8 mouse cellular contexts compared by ENCODE assay signal in the genomic region with DNA sequence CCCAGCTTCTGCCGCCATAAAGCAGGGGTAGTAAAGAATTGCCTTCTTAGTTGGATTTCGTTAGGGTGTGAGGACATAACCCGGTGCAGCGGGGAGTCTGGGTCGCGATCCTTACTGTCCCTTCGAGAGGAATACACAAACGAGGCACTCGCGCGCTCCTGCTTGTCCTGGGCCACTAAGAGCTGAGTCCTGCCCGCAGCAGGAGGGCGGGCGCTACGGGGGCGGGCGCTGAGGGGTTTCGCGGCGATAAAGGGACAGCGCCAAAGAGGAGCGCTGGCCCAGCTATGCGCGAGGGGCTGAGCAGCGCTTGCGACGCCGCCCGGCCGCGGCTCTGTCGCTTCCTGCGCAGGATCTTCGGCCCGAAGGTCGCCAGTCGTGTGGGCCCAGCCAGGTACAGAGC. TPM values are rescaled to one million over a fixed set of nuclear protein-coding genes. Genes with fewer than 3 reads are reported as not detected.
A peak's percentile ranks its signal among the peaks of the same experiment; 100 is the strongest.
DNase-seq lines count a peak whose midpoint lies in the region; ATAC-seq and TF ChIP-seq lines count a peak whose summit lies in the region.

No protein-coding gene starts in this region.

- 0 out of 2 replicates have a peak, but pooled peaks cover 4% of the 10 kb centered on the region for H3K9me3 ChIP-seq in forebrain, postnatal 0 days (ENCODE audit: low read length)
- no peaks in the 10 kb centered on the region for H3K9me3 ChIP-seq in liver, embryonic 16.5 days (replicated peaks; ENCODE audit: control insufficient read depth, low read length)
- no peaks in the 10 kb centered on the region for H3K9me3 ChIP-seq in neural tube, embryonic 13.5 days

- intact Hi-C loops in left cerebral cortex, postnatal 36 days (cut with DNase I): no loop called here

- ATAC-seq in forebrain, postnatal 0 days: no peak
- no peak for ATAC-seq in liver, embryonic 16.5 days (ENCODE audit: low read depth)
- ATAC-seq in neural tube, embryonic 13.5 days (ENCODE audit: low read depth): no peak

- H3K4me2 ChIP-seq in forebrain, postnatal 0 days (ENCODE audit: low read depth): peak overlapping the region; percentile 49
- peak overlapping the region; percentile 55 for H3K4me2 ChIP-seq in liver, embryonic 16.5 days (ENCODE audit: low read depth, low read length)
- peak overlapping the region; percentile 57 for H3K4me2 ChIP-seq in neural tube, embryonic 13.5 days

- H3K4me1 ChIP-seq in forebrain, postnatal 0 days (ENCODE audit: insufficient read depth): no peaks in the 10 kb centered on the region
- H3K4me1 ChIP-seq in liver, embryonic 16.5 days (ENCODE audit: control insufficient read depth, low read depth, low read length): no peaks in the 10 kb centered on the region
- peaks cover 11% of the 10 kb centered on the region for H3K4me1 ChIP-seq in neural tube, embryonic 13.5 days (replicated peaks)

- 0 out of 2 replicates have a peak overlapping the region, but pooled peaks have one; percentile 31 for H3K9ac ChIP-seq in forebrain, postnatal 0 days
- H3K9ac ChIP-seq in liver, embryonic 16.5 days (ENCODE audit: low read depth, low read length): no peak overlapping the region
- H3K9ac ChIP-seq in neural tube, embryonic 13.5 days: peak overlapping the region; percentile 51; the same call in 1 of the 2 replicates

- no peaks in the 10 kb centered on the region for H3K36me3 ChIP-seq in forebrain, postnatal 0 days (ENCODE audit: insufficient read depth)
- H3K36me3 ChIP-seq in liver, embryonic 16.5 days (ENCODE audit: control insufficient read depth, insufficient read depth): no peaks in the 10 kb centered on the region
- H3K36me3 ChIP-seq in neural tube, embryonic 13.5 days: no peaks in the 10 kb centered on the region

- H3K4me3 ChIP-seq in forebrain, postnatal 0 days (ENCODE audit: low read depth, low read length): peak overlapping the region; percentile 30
- H3K4me3 ChIP-seq in liver, embryonic 16.5 days (ENCODE audit: low read depth, low read length): peak overlapping the region; percentile 40
- peak overlapping the region; percentile 33 for H3K4me3 ChIP-seq in neural tube, embryonic 13.5 days

- no peak overlapping the region for H3K27ac ChIP-seq in forebrain, postnatal 0 days (ENCODE audit: low read depth, low read length)
- H3K27ac ChIP-seq in liver, embryonic 16.5 days (ENCODE audit: low read length): no peak overlapping the region
- no peak overlapping the region for H3K27ac ChIP-seq in neural tube, embryonic 13.5 days (replicated peaks)

- TF ChIP-seq CTCF in forebrain, postnatal 0 days (IDR thresholded peaks at IDR 0.05; ENCODE audit: low read depth): no peak

- peak; percentile 11 for DNase-seq in urinary bladder, postnatal 25 days (ENCODE audit: low spot score)
- no peak for DNase-seq in urinary bladder, postnatal 4 days (ENCODE audit: low spot score in 2 of 2)
- peak; percentile 35 for DNase-seq in forebrain, postnatal 0 days
- DNase-seq in induced T-regulatory cell, adult 2 months (ENCODE audit: low read depth): peak; percentile 23
- DNase-seq in left cerebral cortex, postnatal 36 days (ENCODE audit: low spot score in 2 of 2): no peak
- DNase-seq in layer of hippocampus, adult 11-12 months (ENCODE audit: low spot score): no peak

- WGBS in forebrain, postnatal 0 days: under 1% methylated on average over 37 of the region's 37 CpGs
- 0% methylated on average over 37 of the region's 37 CpGs for WGBS in liver, embryonic 16.5 days (ENCODE audit: insufficient replicate concordance)
- under 1% methylated on average over 34 of the region's 37 CpGs for WGBS in neural tube, embryonic 13.5 days

- H3K27me3 ChIP-seq in forebrain, postnatal 0 days (ENCODE audit: insufficient read depth, low read length): peaks cover 21% of the 10 kb centered on the region
- peaks cover 34% of the 10 kb centered on the region for H3K27me3 ChIP-seq in liver, embryonic 16.5 days (ENCODE audit: control insufficient read depth, insufficient read depth, low read depth, low read length)
- H3K27me3 ChIP-seq in neural tube, embryonic 13.5 days: peaks cover 71% of the 10 kb centered on the region

RNA-seq across cellular contexts. Expression of gene Nos2, which starts 4.3 kb away (rescaled TPM):
- total RNA-seq in forebrain, postnatal 0 days (2014; rRNA removed): 0.24 and 0.62 TPM in 2 replicates
- polyA plus RNA-seq in forebrain, postnatal 0 days (2015; fragmentation: Nextera tagmentation; extraction: Ambion mirVana): 0.34 and 0.51 TPM in 2 replicates
- 0.02 and 0.06 TPM in 2 replicates for polyA plus RNA-seq in liver, embryonic 16.5 days (2015; fragmentation: Nextera tagmentation; extraction: Ambion mirVana)
- 1.1 TPM in 2 replicates for polyA plus RNA-seq in neural tube, embryonic 13.5 days (2015; fragmentation: Nextera tagmentation; extraction: Ambion mirVana)
- under 1 TPM; 0.18 to 0.20 TPM for total RNA-seq in left cerebral cortex, postnatal 36 days (2021)

RNA-seq across cellular contexts. Expression of gene Lgals9, which starts 59.8 kb away (rescaled TPM):
- 8.6 and 13.9 TPM in 2 replicates for total RNA-seq in forebrain, postnatal 0 days (2014; rRNA removed)
- 20.5 and 21.7 TPM in 2 replicates for polyA plus RNA-seq in forebrain, postnatal 0 days (2015; fragmentation: Nextera tagmentation; extraction: Ambion mirVana)
- polyA plus RNA-seq in liver, embryonic 16.5 days (2015; fragmentation: Nextera tagmentation; extraction: Ambion mirVana): 181 and 206 TPM in 2 replicates
- polyA plus RNA-seq in neural tube, embryonic 13.5 days (2015; fragmentation: Nextera tagmentation; extraction: Ambion mirVana): 13.7 and 17.4 TPM in 2 replicates
- 1 to 10 TPM; 4.6 to 5.4 TPM for total RNA-seq in left cerebral cortex, postnatal 36 days (2021)

Comparison
In these comparisons a context has a peak if more than half of its experiments do, and no peak if none do; other contexts are left out.
1. DNase-seq: peak in urinary bladder, postnatal 25 days (single experiment), forebrain, postnatal 0 days (single experiment) and induced T-regulatory cell, adult 2 months (single experiment); none in urinary bladder, postnatal 4 days (0 of 2), left cerebral cortex, postnatal 36 days (0 of 2) and layer of hippocampus, adult 11-12 months (single experiment).
2. Peak in every context shown above with its lines, with median percentiles within 50 percentile points of each other: H3K4me2 ChIP-seq and H3K4me3 ChIP-seq.